Mouse (Mus musculus) spleen, adult 2 months (tissue): ENCODE measurements at regions not wholly inside any gene's neighbourhood (a gene's known extent, or its start where the extent isn't known, plus 50 kb on each side); places are given as distances from the start of the nearest gene placed in this dataset.

Experiments used
- CTCF ChIP-seq: fragments of 200-500 bp; IDR thresholded peaks from 2 replicates; pipeline ENCODE4 v1.5.1; 2011; ENCODE audit warnings: mild to moderate bottlenecking, inconsistent platforms; ENCODE audit not compliant: insufficient read depth, insufficient read length, insufficient replicate concordance; ENCODE audit errors: extremely low read depth
- POLR2A ChIP-seq: fragments of 200-500 bp; IDR thresholded peaks from 2 replicates; pipeline ENCODE4 v1.6.1; 2011; ENCODE audit warnings: low read depth, low read length, inconsistent platforms

- TF ChIP-seq CTCF (no peak), POLR2A (no peak)
Observed at GRCm38 (mm10) chr15:67037647-67038046, 536.9 kb upstream of the Lrrc6 start.
